Mouse (Mus musculus): ENCODE measurements at regions not wholly inside any gene's neighbourhood (a gene's known extent, or its start where the extent isn't known, plus 50 kb on each side); places are given as distances from the start of the nearest gene placed in this dataset.

- Histone ChIP-seq H3K4me1 (ENCODE audit: control insufficient read depth, insufficient read depth, low read length) (no peaks in the 10 kb centered on the region), H3K4me3 (replicated peaks; ENCODE audit: insufficient read depth, low read depth, low read length) (no peak overlapping the region), H3K27ac (ENCODE audit: insufficient read depth, low read length) (no peak overlapping the region), H3K27me3 (ENCODE audit: control insufficient read depth, insufficient read depth, low read length) (no peaks in the 10 kb centered on the region)
- 82% methylated on average over 4 of the region's 4 CpGs for WGBS
- no peak for TF ChIP-seq POLR2A (IDR thresholded peaks at IDR 0.05; ENCODE audit: borderline replicate concordance, insufficient read depth, low read length)
- TF ChIP-seq CTCF (IDR thresholded peaks at IDR 0.05; ENCODE audit: borderline replicate concordance, insufficient read depth, low read depth, low read length): no peak
- no peak for DNase-seq
These were observed 112.7 kb upstream of the Kcnab1 start for GRCm38 (mm10) chr3:64996451-64996850.

- Histone ChIP-seq H3K27me3 (ENCODE audit: control insufficient read depth, insufficient read depth, low read length) (no peaks in the 10 kb centered on the region), H3K27ac (ENCODE audit: insufficient read depth, low read length) (no peak overlapping the region), H3K4me3 (replicated peaks; ENCODE audit: insufficient read depth, low read depth, low read length) (no peak overlapping the region), H3K4me1 (ENCODE audit: control insufficient read depth, insufficient read depth, low read length) (no peaks in the 10 kb centered on the region)
- TF ChIP-seq POLR2A (IDR thresholded peaks at IDR 0.05; ENCODE audit: borderline replicate concordance, insufficient read depth, low read length) (no peak), CTCF (IDR thresholded peaks at IDR 0.05; ENCODE audit: borderline replicate concordance, insufficient read depth, low read depth, low read length) (no peak)
- DNase-seq: no peak
These were observed 111.6 kb upstream of the Kcnab1 start for GRCm38 (mm10) chr3:64997552-64997951.

GRCm38 (mm10) chr3:65001131-65001530 lies 108.1 kb upstream of the Kcnab1 start:
- H3K27me3 ChIP-seq (ENCODE audit: control insufficient read depth, insufficient read depth, low read length): no peaks in the 10 kb centered on the region
- no peaks in the 10 kb centered on the region for H3K4me1 ChIP-seq (ENCODE audit: control insufficient read depth, insufficient read depth, low read length)
- H3K27ac ChIP-seq (ENCODE audit: insufficient read depth, low read length): no peak overlapping the region
- WGBS: 75% methylated on average over 4 of the region's 4 CpGs
- no peak for TF ChIP-seq CTCF (IDR thresholded peaks at IDR 0.05; ENCODE audit: borderline replicate concordance, insufficient read depth, low read depth, low read length)
- TF ChIP-seq POLR2A (IDR thresholded peaks at IDR 0.05; ENCODE audit: borderline replicate concordance, insufficient read depth, low read length): no peak
- DNase-seq: no peak
- no peak overlapping the region for H3K4me3 ChIP-seq (replicated peaks; ENCODE audit: insufficient read depth, low read depth, low read length)

DNA sequence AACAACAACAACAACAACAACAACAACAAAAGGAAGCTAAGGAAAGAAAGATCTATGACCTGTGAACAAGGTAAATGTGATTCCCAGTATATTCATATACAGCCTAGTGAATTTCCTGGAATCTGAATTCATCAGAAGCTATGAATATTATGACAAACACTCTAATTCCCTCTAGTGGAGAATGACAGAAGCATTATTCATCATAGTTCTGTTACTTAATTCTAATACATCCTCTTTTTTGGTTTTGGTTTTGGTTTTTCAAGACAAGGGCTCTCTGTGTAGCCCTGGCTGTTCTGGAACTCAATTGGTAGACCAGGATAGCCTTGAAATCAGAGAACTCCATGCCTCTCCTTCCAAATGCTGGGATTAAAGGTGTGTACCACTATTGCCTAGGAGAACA lies 106.6 kb upstream of the Kcnab1 start:
- Histone ChIP-seq H3K4me3 (replicated peaks; ENCODE audit: insufficient read depth, low read depth, low read length) (no peak overlapping the region), H3K27me3 (ENCODE audit: control insufficient read depth, insufficient read depth, low read length) (no peaks in the 10 kb centered on the region), H3K27ac (ENCODE audit: insufficient read depth, low read length) (no peak overlapping the region), H3K4me1 (ENCODE audit: control insufficient read depth, insufficient read depth, low read length) (no peaks in the 10 kb centered on the region)
- TF ChIP-seq CTCF (IDR thresholded peaks at IDR 0.05; ENCODE audit: borderline replicate concordance, insufficient read depth, low read depth, low read length) (no peak), POLR2A (IDR thresholded peaks at IDR 0.05; ENCODE audit: borderline replicate concordance, insufficient read depth, low read length) (no peak)
- DNase-seq: no peak

DNA sequence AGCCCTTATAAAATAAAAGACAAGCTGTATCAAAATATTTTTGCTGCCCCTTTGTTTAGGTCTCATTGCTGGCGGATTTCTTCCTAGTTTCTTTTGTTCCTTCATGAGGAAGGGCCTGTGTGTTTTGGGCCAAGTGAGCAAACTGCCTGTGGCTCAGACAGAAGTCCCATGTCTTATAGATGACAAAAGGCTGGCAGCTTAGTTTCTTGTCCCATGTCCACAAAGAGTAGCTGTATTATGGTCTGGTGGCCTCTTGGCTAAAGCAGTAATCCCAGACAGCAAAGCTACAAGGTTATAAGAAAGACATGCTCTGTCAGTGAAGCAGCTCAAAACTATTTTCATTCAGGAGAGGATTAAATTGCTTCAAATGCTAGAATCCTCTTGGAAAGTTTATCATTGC lies 103.1 kb upstream of the Kcnab1 start:
- H3K4me3 ChIP-seq (replicated peaks; ENCODE audit: insufficient read depth, low read depth, low read length): no peak overlapping the region
- H3K4me1 ChIP-seq (ENCODE audit: control insufficient read depth, insufficient read depth, low read length): no peaks in the 10 kb centered on the region
- H3K27ac ChIP-seq (ENCODE audit: insufficient read depth, low read length): no peak overlapping the region
- H3K27me3 ChIP-seq (ENCODE audit: control insufficient read depth, insufficient read depth, low read length): no peaks in the 10 kb centered on the region
- DNase-seq: no peak
- TF ChIP-seq CTCF (IDR thresholded peaks at IDR 0.05; ENCODE audit: borderline replicate concordance, insufficient read depth, low read depth, low read length) (no peak), POLR2A (IDR thresholded peaks at IDR 0.05; ENCODE audit: borderline replicate concordance, insufficient read depth, low read length) (no peak)
- 80% methylated on average over 1 of the region's 1 CpGs for WGBS

DNA sequence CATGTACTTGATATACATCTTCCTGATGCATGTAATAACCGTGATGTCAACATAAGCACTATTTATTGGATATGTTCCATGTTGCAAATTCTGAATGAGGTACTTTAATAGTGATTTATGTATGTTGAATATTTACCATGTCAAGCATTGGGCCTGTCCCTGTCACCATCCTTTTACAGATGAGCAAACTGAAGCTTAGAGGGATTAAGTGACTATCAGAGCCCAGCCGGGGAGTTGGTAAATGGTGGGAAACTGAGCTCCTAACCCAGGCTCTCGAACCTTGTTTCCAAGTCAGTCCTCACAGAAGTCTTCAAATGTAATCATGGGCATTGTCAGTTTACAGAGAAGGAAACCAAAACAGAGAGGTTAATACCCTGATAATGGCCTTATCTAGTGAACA lies 102.6 kb upstream of the Kcnab1 start:
- WGBS: 87% methylated on average over 3 of the region's 3 CpGs
- TF ChIP-seq CTCF (IDR thresholded peaks at IDR 0.05; ENCODE audit: borderline replicate concordance, insufficient read depth, low read depth, low read length): no peak
- no peak for TF ChIP-seq POLR2A (IDR thresholded peaks at IDR 0.05; ENCODE audit: borderline replicate concordance, insufficient read depth, low read length)
- H3K4me3 ChIP-seq (replicated peaks; ENCODE audit: insufficient read depth, low read depth, low read length): no peak overlapping the region
- H3K27ac ChIP-seq (ENCODE audit: insufficient read depth, low read length): no peak overlapping the region
- H3K27me3 ChIP-seq (ENCODE audit: control insufficient read depth, insufficient read depth, low read length): no peaks in the 10 kb centered on the region
- H3K4me1 ChIP-seq (ENCODE audit: control insufficient read depth, insufficient read depth, low read length): no peaks in the 10 kb centered on the region
- no peak for DNase-seq

- no peak for TF ChIP-seq POLR2A (IDR thresholded peaks at IDR 0.05; ENCODE audit: borderline replicate concordance, insufficient read depth, low read length)
- TF ChIP-seq CTCF (IDR thresholded peaks at IDR 0.05; ENCODE audit: borderline replicate concordance, insufficient read depth, low read depth, low read length): no peak
- 8% methylated on average over 2 of the region's 2 CpGs for WGBS
- Histone ChIP-seq H3K27ac (ENCODE audit: insufficient read depth, low read length) (no peak overlapping the region), H3K4me1 (ENCODE audit: control insufficient read depth, insufficient read depth, low read length) (no peaks in the 10 kb centered on the region), H3K4me3 (replicated peaks; ENCODE audit: insufficient read depth, low read depth, low read length) (no peak overlapping the region), H3K27me3 (ENCODE audit: control insufficient read depth, insufficient read depth, low read length) (no peaks in the 10 kb centered on the region)
- DNase-seq: peak; percentile 39 to 68
These were observed 85.3 kb upstream of the Kcnab1 start for GRCm38 (mm10) chr3:65023876-65024275.

- 88% methylated on average over 2 of the region's 2 CpGs for WGBS
- no peak for DNase-seq
- Histone ChIP-seq H3K4me3 (replicated peaks; ENCODE audit: insufficient read depth, low read depth, low read length) (no peak overlapping the region), H3K4me1 (ENCODE audit: control insufficient read depth, insufficient read depth, low read length) (no peaks in the 10 kb centered on the region), H3K27ac (ENCODE audit: insufficient read depth, low read length) (no peak overlapping the region), H3K27me3 (ENCODE audit: control insufficient read depth, insufficient read depth, low read length) (no peaks in the 10 kb centered on the region)
- no peak for TF ChIP-seq CTCF (IDR thresholded peaks at IDR 0.05; ENCODE audit: borderline replicate concordance, insufficient read depth, low read depth, low read length)
- no peak for TF ChIP-seq POLR2A (IDR thresholded peaks at IDR 0.05; ENCODE audit: borderline replicate concordance, insufficient read depth, low read length)
These were observed 71.6 kb upstream of the Kcnab1 start for GRCm38 (mm10) chr3:65037626-65038025.
